Mouse (Mus musculus): ENCODE results near the gene Rela.

Rela gene

DNA sequence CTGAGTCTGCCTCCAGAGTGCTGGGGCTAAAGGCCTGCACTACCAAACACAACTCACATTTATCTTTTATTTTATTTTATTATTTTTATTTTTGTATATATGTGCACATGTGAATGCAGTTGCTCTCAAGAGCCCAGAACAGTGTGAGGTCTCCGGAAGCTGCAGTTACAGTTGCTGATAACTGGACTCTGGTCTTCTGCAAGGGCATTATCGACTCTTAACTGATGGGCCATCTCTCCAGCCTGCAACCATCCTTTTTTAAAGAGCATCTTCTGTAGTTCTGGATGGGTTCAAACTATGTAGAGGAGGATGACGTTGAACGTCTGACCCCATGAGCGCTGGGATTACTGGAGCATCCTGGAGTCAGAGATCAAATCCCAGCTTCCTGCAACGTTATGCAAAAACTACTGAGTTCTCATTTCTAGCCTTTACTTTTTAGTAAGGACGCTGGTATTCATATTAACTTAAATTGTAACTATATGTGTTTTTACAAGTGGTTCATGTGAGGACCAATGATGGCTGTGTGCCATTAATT, 1.2 kb upstream of the Rela start:
- no peak for DNase-seq (ENCODE audit: low read depth, low spot score)

DNA sequence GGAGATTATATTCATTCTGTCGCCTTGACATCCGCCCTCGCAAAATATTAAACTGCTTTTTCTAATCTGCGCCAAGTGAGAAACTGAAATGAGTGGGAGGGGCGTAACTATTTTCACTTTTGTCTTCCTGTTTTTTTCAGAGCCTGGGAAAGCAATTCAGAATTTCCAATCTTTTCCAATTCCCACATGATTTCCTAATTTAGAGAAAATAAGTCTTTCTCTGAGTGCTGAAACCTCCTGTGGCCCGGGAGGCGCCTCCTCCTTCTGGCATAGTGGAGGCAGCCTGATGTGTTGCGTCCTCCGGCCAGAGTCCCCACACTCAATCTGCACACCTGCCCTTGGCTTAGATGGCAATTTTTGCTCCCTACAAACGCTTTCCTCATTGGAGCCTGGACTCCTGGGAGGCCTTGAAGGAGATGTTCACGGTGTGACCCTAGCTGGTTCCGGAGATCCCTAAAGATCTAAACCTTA, 677 bp upstream of the Rela start:
- DNase-seq (ENCODE audit: low read depth, low spot score): no peak

DNA sequence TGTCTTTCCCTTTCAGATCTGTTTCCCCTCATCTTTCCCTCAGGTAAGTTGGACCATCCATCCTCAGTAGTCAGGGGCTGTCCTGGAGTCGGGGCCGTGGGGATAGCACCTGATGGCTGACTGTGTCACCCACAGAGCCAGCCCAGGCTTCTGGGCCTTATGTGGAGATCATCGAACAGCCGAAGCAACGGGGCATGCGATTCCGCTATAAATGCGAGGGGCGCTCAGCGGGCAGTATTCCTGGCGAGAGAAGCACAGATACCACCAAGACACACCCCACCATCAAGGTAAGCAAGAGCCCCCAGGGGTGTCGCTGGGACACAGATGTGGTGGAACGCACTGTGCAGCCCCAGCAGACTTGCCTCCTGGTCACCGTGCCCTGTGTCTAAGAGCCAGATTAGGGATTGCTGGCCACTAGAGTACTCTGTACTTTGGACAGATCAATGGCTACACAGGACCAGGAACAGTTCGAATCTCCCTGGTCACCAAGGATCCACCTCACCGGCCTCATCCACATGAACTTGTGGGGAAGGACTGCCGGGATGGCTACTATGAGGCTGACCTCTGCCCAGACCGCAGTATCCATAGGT, 1.2 kb downstream of the Rela start:
- no peak for DNase-seq (ENCODE audit: low read depth, low spot score)

DNA sequence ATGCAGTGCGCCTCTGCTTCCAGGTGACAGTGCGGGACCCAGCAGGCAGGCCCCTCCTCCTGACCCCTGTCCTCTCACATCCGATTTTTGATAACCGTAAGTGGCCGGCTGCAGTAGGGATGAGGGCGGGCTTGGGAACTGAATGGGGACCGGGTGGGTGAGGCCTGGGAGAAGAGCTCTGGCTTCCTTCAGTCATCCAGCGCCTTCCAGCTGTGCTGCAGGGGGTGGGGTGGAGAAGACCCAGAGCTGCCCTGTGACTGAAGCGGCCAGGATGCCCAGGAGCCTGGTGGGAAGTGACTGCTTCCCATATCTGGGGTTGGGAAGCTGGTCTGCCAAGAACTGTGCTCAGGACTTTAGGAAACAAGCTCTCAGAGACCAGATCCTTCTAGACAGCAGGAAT, 3.1 kb downstream of the Rela start:
- no peak for DNase-seq (ENCODE audit: low read depth, low spot score)

DNA sequence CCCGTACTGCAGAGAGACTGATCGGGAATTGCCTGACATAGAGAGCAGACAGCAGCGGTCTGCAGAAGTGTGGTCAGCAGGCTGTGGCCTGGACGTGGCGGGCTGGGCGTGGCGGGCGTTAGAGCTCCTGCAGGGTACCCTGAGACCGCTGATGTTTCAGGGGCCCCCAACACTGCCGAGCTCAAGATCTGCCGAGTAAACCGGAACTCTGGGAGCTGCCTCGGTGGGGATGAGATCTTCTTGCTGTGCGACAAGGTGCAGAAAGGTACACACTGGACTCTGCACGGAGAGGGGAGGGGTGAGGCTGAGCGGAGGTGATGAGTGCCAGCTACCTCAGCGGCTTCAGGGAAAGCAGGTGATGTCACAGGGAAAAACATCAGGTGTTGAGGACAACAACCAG, 3.7 kb downstream of the Rela start:
- DNase-seq (ENCODE audit: low read depth, low spot score): no peak

DNA sequence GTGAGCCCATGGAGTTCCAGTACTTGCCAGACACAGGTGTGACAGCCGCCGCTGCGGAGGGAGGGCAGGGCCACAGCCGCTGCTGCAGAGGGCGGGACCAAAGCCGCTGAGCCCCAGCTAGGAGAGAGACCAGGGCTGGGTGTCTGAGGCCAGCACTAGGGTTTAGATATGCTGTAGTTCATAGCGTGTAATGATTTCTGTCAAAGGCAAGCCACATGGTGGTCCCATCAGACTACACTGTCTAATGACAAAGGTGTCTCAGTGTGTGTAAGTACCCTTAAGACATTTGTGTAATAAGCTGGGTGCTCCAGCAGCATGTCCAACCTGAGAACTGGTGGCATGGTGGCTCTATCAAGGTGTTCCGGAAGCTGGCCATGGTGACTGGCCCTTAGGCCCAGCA, 4.4 kb downstream of the Rela start:
- no peak for DNase-seq (ENCODE audit: low read depth, low spot score)

DNA sequence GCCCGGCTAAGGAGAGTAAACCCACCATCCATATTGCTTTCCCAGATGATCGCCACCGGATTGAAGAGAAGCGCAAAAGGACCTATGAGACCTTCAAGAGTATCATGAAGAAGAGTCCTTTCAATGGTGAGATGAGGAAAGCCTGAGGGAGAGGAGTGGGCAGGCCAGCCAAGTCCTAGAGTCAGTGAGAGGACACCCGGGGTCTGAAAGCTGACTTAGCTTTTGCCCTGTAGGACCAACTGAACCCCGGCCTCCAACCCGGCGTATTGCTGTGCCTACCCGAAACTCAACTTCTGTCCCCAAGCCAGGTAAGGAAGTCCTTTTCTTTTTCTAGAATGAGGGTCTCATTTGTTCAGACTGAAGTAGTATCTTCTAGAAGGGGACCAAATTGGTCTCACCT, 8.0 kb downstream of the Rela start:
- DNase-seq (ENCODE audit: low read depth, low spot score): no peak

DNA sequence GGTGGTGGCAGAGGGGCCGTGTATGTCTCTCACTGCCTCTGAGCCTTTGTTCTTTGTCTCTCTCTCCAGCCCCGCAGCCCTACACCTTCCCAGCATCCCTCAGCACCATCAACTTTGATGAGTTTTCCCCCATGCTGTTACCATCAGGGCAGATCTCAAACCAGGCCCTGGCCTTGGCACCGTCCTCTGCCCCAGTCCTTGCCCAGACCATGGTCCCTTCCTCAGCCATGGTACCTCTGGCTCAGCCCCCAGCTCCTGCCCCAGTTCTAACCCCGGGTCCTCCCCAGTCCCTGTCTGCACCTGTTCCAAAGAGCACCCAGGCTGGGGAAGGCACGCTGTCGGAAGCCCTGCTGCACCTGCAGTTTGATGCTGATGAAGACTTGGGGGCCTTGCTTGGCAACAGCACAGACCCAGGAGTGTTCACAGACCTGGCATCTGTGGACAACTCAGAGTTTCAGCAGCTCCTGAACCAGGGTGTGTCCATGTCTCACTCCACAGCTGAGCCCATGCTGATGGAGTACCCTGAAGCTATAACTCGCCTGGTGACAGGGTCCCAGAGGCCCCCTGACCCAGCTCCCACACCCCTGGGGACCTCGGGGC, 9.5 kb downstream of the Rela start:
- no peak for DNase-seq (ENCODE audit: low read depth, low spot score)

DNA sequence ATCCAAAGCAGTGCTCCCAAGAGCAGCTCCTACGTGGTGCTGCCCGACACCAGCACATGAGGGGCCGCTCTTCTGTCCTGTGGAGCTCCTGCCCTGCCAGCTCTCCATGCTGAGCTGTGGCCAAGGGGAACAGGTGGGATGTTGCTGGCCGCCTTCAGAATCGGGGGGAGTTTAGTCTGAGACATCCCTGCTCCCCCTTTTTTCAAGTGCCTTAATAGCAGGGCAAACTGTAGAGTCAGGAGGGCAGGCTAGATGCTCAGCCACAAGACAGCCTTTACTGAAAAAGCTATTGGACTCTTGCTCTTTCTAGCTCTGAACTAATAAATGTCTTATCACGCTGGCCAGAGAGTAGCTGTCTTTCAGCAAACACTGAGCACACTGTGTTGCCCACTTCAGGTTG, 10.5 kb downstream of the Rela start:
- DNase-seq (ENCODE audit: low read depth, low spot score): no peak

DNA sequence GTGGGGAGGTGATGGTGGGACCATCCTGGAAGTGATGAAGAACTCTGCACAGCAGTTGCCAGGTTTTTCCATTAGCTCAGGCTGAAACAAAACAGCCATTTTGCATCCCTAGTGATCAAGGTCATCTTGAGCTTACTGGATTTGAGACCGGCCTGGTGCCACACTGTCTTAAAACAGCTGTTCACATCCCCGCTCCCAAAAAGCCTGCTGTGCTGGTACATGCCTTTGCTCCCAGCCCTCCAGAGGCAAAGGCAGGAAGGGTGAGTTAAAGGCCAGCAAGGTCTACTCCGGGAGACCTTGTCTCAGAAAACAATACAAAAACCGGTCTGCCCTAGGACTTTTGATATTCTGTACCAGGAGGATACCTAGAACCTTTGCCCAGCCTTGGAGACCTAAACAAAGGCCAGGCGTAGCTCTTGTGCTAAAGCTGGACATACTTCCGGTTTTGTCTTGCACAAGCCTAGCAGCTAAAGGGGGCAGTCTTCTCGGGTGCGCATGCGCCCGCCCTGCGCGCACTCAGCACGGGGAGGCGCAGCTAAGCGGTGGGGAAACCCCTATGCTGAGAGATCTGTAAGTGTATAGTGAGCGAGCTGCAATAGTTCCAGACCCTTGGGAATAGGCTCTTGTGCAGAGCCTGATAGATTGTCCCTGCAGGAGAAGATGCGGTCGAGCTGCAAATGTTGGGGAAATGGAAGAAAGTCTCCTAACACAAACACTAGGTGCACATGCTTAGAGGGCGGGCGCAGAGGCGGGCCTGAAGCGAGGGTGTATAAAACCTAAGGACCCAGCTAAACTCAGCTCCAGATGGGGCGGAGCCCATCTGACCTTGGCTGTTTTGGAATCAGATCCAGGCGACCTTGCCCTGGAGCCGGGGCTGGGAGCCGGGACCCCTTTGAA, 11.4 kb downstream of the Rela start:
- peak; percentile 66 for DNase-seq (ENCODE audit: low read depth, low spot score)

DNA sequence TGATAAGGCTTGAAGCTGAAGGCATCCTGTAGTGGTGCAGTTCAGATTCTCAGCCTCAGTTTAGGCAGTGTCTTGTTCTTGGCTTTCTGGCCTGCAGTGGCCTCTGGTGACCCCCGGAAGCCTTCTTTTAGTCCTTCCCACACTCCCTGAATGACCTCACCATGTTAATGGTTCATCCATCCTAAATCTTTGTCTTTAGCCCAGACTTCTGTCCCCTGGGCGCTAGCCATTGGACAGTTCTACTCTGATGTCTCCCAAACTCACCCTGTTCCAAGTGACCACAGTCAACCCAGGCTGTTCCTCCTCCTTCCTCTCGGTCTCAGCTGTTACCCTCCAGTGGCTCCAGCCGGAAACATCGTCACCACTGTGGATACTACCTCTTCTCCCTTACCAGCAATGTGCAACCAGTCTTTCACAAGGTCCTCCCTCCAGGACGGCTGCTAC, 12.0 kb downstream of the Rela start:
- DNase-seq (ENCODE audit: low read depth, low spot score): no peak

DNA sequence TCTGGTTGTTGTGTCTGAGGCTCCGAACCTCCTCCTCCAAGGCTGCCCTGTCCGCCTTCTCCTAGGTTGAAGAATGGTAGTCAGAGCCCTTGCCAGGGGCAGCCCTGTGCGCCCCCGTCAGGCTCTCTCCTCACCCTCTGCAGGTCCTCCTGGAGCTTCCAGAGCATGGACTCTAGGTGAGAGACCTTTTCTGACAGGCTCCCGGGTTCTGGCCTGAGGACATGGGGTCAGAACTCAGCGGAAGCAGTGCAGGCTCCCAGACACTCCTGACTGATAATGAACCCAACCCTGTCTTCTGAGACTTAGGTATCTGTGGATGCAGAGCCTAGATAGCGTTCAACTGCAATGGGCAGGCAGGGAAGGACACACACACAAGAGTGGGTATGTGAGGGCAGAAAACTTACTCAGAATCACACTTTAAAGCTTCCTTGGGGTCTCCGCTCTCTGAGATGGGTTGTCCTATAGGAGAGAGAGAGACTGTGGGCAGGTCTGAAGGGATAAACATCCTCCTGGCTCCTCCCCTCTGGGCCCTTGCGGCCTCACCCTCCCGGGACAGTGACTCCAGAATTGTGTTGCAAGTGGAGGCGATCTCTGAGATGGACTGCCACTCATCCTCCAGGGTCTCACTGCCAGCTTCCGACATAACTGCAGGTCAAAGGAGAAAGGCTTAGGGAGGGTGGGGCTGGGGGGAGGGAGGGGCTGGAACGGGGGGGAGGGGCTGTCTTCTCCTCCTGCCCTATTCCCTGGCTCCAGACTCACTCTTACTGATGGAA, 14.4 kb downstream of the Rela start:
- DNase-seq (ENCODE audit: low read depth, low spot score): no peak

DNA sequence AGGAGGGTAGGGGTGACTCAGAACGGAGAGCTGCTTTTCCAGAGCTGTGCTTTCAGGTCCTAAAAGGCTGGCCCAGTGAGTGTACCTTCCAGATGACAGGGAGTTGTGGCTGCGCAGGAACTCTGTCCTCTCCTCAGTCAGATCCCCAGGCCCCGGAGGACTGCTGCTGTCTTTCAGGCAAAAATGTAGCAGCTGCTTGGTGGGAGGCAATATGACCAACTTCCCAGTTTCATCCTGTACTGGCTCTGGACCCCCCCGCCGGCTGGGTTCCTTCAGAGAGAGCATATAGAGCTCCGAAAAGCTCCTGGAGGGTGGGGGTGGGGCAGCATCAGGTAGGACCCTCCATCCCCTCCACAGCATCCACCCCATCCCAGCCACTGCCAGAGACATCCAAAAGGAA, 15.3 kb downstream of the Rela start:
- no peak for DNase-seq (ENCODE audit: low read depth, low spot score)

DNA sequence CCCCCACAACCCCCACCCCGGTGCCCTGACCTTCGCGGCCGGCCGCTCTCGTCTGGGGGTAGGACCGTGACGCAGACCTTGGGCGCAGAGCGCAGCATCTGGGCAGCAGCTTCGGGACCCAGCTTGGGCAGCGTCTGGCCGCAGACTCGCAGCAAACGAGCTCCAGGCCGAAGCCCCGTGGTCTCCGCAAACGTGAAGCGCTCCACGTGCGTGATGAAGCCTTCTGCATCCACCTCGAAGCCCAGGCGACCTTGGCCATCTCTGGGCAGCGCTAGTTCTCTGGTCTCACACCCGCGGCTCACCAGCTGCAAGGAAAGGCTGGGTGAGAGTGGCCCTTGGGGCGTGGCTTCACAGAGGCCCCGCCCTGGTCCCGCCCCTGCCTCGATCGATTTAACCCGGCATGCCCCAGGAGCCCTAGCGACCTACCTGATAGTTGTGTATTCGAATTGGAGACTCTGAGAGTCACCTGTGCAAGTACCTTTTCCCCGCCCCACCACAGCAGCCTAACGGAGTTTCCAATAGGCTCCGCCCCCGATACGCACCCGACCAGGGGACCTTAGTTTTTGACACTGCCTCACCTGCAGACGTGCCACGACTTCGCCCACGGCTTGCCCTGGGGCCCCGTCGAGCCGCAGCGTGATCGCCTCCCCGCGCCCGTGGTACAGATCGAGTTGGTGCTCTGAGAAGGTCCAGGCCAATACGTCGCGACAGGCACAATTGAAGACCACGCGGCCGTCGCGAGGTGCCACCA, 16.9 kb downstream of the Rela start:
- no peak for DNase-seq (ENCODE audit: low read depth, low spot score)

DNA sequence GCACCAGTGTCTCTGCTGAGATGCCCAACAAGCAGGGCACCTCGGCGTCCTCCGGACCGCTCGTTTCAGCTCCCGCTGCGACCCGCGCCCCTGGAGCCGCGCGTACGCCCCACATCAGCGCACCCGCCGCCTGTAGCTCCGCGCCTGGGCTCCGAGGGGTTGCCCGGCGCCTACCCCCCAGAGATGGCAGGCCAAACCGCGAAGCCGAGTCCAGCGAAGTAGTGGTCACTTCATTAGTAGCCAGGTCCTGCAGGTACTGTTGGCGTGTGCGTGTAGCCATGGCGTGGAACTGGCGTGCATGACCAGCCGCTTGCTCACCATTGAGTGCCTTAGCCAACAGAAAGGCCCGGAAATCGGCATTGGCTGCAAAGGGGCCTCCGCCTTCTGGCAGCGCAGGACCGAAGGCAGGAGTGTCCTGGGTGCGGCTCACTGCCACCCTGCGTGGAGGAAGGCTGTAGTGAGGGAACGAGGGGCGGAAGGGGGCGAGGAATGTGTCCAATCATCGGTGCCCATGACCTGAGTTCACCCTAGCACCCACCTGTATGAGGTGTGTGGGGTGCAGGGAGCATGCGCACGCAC, 17.5 kb downstream of the Rela start:
- no peak for DNase-seq (ENCODE audit: low read depth, low spot score)

DNA sequence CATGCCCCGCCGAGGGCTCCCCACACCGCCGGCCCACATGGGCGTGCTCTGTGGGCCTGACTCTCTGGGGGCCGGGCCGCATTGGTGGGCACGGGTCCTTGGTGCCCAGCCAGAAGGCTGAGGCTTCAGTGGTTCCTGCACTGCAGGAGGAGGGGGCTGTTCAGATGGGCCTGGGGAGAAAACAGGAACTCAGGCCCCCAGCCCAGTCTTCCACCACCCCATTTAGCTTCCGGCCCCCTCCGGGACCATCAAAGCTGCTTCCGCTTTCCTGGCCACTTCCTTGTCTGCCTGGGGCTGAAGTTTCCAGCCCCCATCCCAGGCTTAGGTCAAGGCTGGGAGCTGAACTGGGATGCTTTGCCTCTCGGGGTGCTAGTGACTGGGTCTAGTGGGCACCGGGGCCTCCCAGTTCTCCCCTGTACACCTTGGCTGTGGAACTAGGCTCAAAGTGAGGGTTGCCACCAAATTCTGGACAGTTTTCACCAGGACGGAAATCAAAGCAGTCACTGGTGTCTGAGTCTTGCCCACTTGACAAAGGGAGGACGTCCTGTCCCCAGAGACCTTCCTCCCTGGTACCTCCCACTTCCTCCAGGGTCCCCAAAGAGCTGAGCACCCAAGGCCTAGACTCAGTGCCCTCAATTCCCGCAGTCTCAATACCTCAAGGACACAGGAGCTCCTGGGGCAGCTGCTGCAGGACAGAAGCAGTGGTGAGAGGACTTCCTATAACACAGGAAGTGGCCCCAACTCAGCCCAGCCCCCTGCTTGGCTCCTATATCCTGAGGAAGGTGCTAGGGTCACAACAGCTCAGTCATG, 23.9 kb downstream of the Rela start:
- no peak for DNase-seq (ENCODE audit: low read depth, low spot score)

DNA sequence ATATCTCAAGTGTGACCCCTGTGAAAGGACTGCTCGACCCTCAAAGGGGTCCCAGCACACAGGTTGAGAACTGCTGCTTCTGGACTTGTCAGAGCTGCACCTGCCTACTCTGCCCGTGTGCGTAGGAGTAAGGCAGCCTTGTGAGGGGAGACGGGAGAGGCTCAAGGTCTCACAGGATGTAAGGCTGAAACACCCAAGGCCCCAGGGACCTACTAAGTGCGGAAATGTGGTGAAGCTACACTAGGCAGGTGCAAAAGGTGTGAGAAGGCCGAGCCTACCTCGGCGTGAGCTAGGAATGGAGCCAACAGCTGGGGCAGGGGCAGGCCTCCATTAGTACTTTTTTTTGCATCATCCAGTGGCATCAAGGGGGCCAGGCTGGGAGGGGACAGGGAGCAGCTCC, 25.0 kb downstream of the Rela start:
- DNase-seq (ENCODE audit: low read depth, low spot score): no peak

DNA sequence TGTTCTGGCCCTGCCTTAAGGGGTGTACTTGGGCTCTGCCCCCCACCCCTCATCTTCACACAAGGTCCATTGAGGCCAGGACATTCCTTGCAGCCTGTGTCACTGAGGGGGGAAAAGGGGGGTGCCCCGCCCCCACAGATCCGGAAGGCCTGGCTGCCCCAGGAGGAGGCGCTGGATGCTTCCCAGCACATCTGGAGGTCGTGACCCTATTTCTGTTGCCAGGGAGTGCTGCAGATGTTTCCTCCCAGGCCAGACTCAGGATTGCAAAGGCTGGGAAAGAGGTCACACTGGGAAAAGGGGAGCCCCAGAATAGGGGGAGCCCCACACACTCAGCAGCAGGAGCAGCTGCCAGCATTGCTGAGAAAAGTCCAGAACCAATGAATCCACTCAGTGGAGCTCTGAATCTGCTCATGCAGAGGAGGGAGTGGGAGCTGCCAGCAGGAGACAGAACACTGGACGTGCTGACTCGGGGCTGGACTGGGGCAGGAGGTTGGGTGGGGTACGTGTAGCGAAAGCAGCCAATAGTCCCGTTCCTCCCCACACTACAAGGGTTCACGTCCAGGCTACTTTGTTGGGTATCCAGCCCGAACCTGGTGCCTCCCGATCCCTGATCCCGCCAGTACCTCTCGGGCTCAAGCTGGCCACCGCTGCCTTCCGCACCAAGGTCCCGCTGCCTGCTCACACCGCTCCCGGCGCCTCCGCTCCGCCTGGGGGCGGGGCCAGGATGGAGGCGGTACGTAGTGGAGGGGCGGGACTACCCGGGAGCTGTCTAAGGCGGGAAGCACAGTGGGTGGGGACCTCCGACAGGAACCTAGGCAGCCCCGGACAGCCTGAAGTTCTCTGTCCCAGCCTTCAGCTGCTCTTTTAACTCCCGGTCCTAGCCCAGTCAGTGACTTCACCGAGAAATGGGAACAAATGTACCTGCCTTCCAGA, 26.0 kb downstream of the Rela start, which contains the start of gene Sipa1:
Gene Sipa1, minus strand, starts transcription at position 727 of the 933 bp plus-strand sequence.
- DNase-seq (ENCODE audit: low read depth, low spot score): peak; percentile 34

Data from brain, embryonic 18.5 days (tissue).